Mouse (Mus musculus) stomach, embryonic 16.5 days (tissue): ENCODE results near the gene Xrcc1. TPM values are rescaled to one million over a fixed set of nuclear protein-coding genes. Genes with fewer than 3 reads are reported as not detected.
A peak's percentile ranks its signal among the peaks of the same experiment; 100 is the strongest.

Experiments used
- ATAC-seq: fragments of 200-750 bp; cut with Nextera tagmentation; 2 replicates; pipeline ENCODE4 v1.8.0; 2017; ENCODE audit warnings: moderate number of reproducible peaks, moderate TSS enrichment; ENCODE audit not compliant: insufficient read depth, low FRiP score
- H3K27ac ChIP-seq: fragments of 300-500 bp; sonication (generic); 2 replicates; pipeline ENCODE4 v1.5.1; 2014; ENCODE audit warnings: low read length
- H3K27me3 ChIP-seq: fragments of 300-500 bp; sonication (generic); 2 replicates; pipeline ENCODE4 v1.6.1; 2014; ENCODE audit warnings: low read length, control low read depth, mixed read lengths; ENCODE audit not compliant: control insufficient read depth, insufficient read depth
- H3K36me3 ChIP-seq: fragments of 300-500 bp; sonication (generic); 2 replicates; pipeline ENCODE4 v1.6.1; 2014; ENCODE audit warnings: low read length; ENCODE audit not compliant: control insufficient read depth, insufficient read depth
- H3K4me1 ChIP-seq: fragments of 300-500 bp; sonication (generic); 2 replicates; pipeline ENCODE4 v1.6.1; 2014; ENCODE audit warnings: low read length, control low read depth, mixed read lengths; ENCODE audit not compliant: control insufficient read depth, insufficient read depth
- H3K4me2 ChIP-seq: fragments of 300-500 bp; sonication (generic); 2 replicates; pipeline ENCODE4 v1.6.1; 2014; ENCODE audit warnings: low read depth, low read length, mixed read lengths
- H3K4me3 ChIP-seq: fragments of 300-500 bp; sonication (generic); replicated peaks from 2 replicates; pipeline ENCODE4 v1.5.1; 2014; ENCODE audit warnings: mild to moderate bottlenecking, low read length
- H3K9ac ChIP-seq: fragments of 300-500 bp; sonication (generic); 2 replicates; pipeline ENCODE4 v1.6.1; 2014; ENCODE audit warnings: low read length
- H3K9me3 ChIP-seq: fragments of 300-500 bp; sonication (generic); replicated peaks from 2 replicates; pipeline ENCODE4 v1.6.1; 2016; ENCODE audit warnings: low read length, control low read depth; ENCODE audit not compliant: control insufficient read depth
- WGBS: fragments of 180-500 bp; shearing (Covaris S2); extraction: QIAGEN DNeasy Blood & Tissue Kit; methylation state at CpG from one replicate; pipeline ENCODE4 v1.1.7; 2014; 5-methylcytosine and 5-hydroxymethylcytosine counted together
- polyA plus RNA-seq: library from polyadenylated mRNA; unstranded; fragments of >200 nt; fragmentation: Nextera tagmentation; extraction: Ambion mirVana; gene quantifications from 2 replicates; pipeline ENCODE4 v1.2.1, GENCODE M21; 2015

Xrcc1 gene
- polyA plus RNA-seq, 1 experiment from 2014 or later, result 91.4 TPM

GRCm38 (mm10) chr7:24523723-24524122, 22.4 kb upstream of the Xrcc1 start:
- no peaks in the 10 kb centered on the region for H3K4me1 ChIP-seq
- no peaks in the 10 kb centered on the region for H3K36me3 ChIP-seq
- H3K4me3 ChIP-seq, result no peak overlapping the region
- H3K27ac ChIP-seq, result no peak overlapping the region
- no peak overlapping the region for H3K9ac ChIP-seq
- WGBS, result 80% methylated on average over 6 of the region's 6 CpGs
- no peaks in the 10 kb centered on the region for H3K27me3 ChIP-seq
- no peaks in the 10 kb centered on the region for H3K9me3 ChIP-seq
- no peak for ATAC-seq
- no peak overlapping the region for H3K4me2 ChIP-seq

GRCm38 (mm10) chr7:24524978-24525377, 21.1 kb upstream of the Xrcc1 start:
- H3K36me3 ChIP-seq, result no peaks in the 10 kb centered on the region
- H3K9ac ChIP-seq, result no peak overlapping the region
- 82% methylated on average over 6 of the region's 6 CpGs for WGBS
- peaks cover 5% of the 10 kb centered on the region; the same call in 1 of the 2 replicates for H3K4me1 ChIP-seq
- no peaks in the 10 kb centered on the region for H3K27me3 ChIP-seq
- H3K9me3 ChIP-seq, result no peaks in the 10 kb centered on the region
- H3K4me3 ChIP-seq, result no peak overlapping the region
- H3K4me2 ChIP-seq, result no peak overlapping the region
- ATAC-seq, result no peak
- no peak overlapping the region for H3K27ac ChIP-seq

- no peaks in the 10 kb centered on the region for H3K36me3 ChIP-seq
- H3K9me3 ChIP-seq, result no peaks in the 10 kb centered on the region
- no peak overlapping the region for H3K27ac ChIP-seq
- H3K27me3 ChIP-seq, result no peaks in the 10 kb centered on the region
- ATAC-seq, result no peak
- no peak overlapping the region for H3K4me3 ChIP-seq
- H3K4me1 ChIP-seq, result peaks cover 5% of the 10 kb centered on the region; the same call in 1 of the 2 replicates
- H3K9ac ChIP-seq, result no peak overlapping the region
- no peak overlapping the region for H3K4me2 ChIP-seq
- 88% methylated on average over 12 of the region's 12 CpGs for WGBS
Observed at GRCm38 (mm10) chr7:24525686-24526420, 20.2 kb upstream of the Xrcc1 start.

GRCm38 (mm10) chr7:24528861-24529260, 17.2 kb upstream of the Xrcc1 start:
- Histone ChIP-seq H3K27ac (no peak overlapping the region), H3K4me1 (peaks cover 14% of the 10 kb centered on the region), H3K27me3 (no peaks in the 10 kb centered on the region), H3K36me3 (peaks cover 5% of the 10 kb centered on the region; the same call in 1 of the 2 replicates), H3K9ac (no peak overlapping the region), H3K4me2 (no peak overlapping the region), H3K9me3 (no peaks in the 10 kb centered on the region), H3K4me3 (no peak overlapping the region)
- no peak for ATAC-seq
- 92% methylated on average over 11 of the region's 11 CpGs for WGBS

- H3K4me1 ChIP-seq, result peaks cover 14% of the 10 kb centered on the region
- peak overlapping the region; percentile 71 for H3K4me2 ChIP-seq
- H3K9me3 ChIP-seq, result no peaks in the 10 kb centered on the region
- ATAC-seq, result no peak
- H3K9ac ChIP-seq, result peak overlapping the region; percentile 91
- H3K36me3 ChIP-seq, result peaks cover 6% of the 10 kb centered on the region; the same call in 1 of the 2 replicates
- WGBS, result 51% methylated on average over 11 of the region's 11 CpGs
- H3K27me3 ChIP-seq, result no peaks in the 10 kb centered on the region
- H3K27ac ChIP-seq, result peak overlapping the region; percentile 94
- peak overlapping the region; percentile 74 for H3K4me3 ChIP-seq
Observed at GRCm38 (mm10) chr7:24529580-24529979, 16.5 kb upstream of the Xrcc1 start.

- H3K9me3 ChIP-seq, result no peaks in the 10 kb centered on the region
- under 1% methylated on average over 44 of the region's 44 CpGs for WGBS
- H3K4me1 ChIP-seq, result peaks cover 14% of the 10 kb centered on the region
- H3K4me3 ChIP-seq, result peak within 1 kb of the TSS; percentile 74
- H3K27ac ChIP-seq, result peak within 1 kb of the TSS; percentile 94
- H3K4me2 ChIP-seq, result peak within 1 kb of the TSS; percentile 93
- peak; percentile 94 for ATAC-seq
- H3K27me3 ChIP-seq, result no peaks in the 10 kb centered on the region
- peak within 1 kb of the TSS; percentile 91 for H3K9ac ChIP-seq
- H3K36me3 ChIP-seq, result peaks cover 11% of the 10 kb centered on the region; the same call in 1 of the 2 replicates
Observed at GRCm38 (mm10) chr7:24530062-24530931, 15.8 kb upstream of the Xrcc1 start, which contains the start of gene Irgq. Irgq (plus strand) TSS chr7:24530689.

- under 1% methylated on average over 43 of the region's 43 CpGs for WGBS
- peak overlapping the region; percentile 94 for H3K27ac ChIP-seq
- peaks cover 14% of the 10 kb centered on the region for H3K4me1 ChIP-seq
- peak overlapping the region; percentile 91 for H3K9ac ChIP-seq
- H3K4me2 ChIP-seq, result peak overlapping the region; percentile 93
- no peaks in the 10 kb centered on the region for H3K27me3 ChIP-seq
- H3K36me3 ChIP-seq, result peaks cover 11% of the 10 kb centered on the region; the same call in 1 of the 2 replicates
- H3K9me3 ChIP-seq, result no peaks in the 10 kb centered on the region
- H3K4me3 ChIP-seq, result peak overlapping the region; percentile 74
- peak; percentile 63 for ATAC-seq
Observed at GRCm38 (mm10) chr7:24531211-24531971, 14.7 kb upstream of the Xrcc1 start.

GRCm38 (mm10) chr7:24533031-24533571, 13.0 kb upstream of the Xrcc1 start:
- H3K4me3 ChIP-seq, result no peak overlapping the region
- no peak overlapping the region for H3K27ac ChIP-seq
- no peak overlapping the region for H3K9ac ChIP-seq
- no peak overlapping the region for H3K4me2 ChIP-seq
- H3K9me3 ChIP-seq, result no peaks in the 10 kb centered on the region
- no peak for ATAC-seq
- H3K4me1 ChIP-seq, result peaks cover 14% of the 10 kb centered on the region
- H3K27me3 ChIP-seq, result no peaks in the 10 kb centered on the region
- 79% methylated on average over 28 of the region's 28 CpGs for WGBS
- peaks cover 11% of the 10 kb centered on the region; the same call in 1 of the 2 replicates for H3K36me3 ChIP-seq
